Mouse (Mus musculus) right cerebral cortex, postnatal 4 days (tissue): ENCODE measurements around the gene Adal.

Experiments
- DNase-seq: peaks from one replicate; pipeline ENCODE4 v3.0.0-alpha.2; 2022

The Adal gene

GRCm38 (mm10) chr2:121183431-121183830 lies 43.2 kb downstream of the Adal start:
- DNase-seq, result no peak

DNA sequence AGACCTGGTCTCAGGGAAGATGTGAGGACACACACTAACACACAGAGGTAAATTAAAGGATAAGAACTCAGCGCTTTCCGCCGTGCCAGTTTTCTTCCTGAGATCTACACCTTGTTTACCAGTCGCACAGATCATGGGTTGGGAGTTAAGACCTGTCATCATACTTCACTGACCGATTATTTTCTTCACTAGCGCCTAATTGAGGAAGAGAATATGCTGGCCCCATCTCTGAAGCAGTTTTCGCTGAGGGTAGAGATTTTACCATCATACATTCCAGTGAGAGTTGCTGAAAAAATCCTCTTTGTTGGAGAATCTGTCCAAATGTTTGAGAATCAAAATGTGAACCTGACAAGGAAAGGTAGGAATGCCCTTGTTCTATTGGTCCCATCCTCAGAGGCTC lies 43.9 kb downstream of the Adal start:
- no peak for DNase-seq

DNA sequence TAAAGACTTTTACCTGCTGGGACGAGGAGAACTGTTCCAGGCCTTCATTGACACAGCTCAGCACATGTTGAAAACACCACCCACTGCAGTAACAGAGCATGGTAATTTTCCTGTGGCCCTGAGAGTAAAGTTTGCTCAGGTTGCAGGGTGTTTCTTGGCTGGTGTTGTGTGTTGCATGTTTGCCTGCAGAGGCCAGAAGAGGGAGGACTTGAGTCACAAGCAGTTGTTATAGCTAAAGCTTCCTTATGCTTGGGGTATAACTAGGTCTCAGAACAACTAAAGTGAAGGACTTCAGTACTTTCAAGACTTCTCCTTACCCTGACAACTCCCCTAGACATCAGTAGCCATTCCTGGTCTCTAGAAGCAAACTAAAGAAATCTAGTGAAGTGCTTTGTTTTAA lies 48.3 kb downstream of the Adal start:
- no peak for DNase-seq

DNA sequence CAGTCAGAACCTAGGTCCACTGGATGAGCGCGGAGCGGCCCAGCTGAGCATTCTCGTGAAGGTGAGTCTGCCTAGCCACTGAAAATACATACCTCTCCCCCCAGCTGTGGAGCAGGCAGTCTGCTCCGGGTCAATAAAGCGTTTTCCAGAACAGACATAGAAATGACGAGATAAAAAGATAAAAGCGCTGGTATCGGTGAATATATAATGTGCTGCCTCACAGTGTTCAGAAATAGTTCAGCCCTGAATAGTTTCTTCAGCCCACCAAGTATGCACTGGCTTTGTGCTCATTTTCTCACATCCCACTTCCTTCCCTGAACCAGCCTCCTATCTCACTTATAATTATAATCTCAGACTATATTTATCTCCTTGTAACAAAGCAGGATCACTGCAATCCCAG lies 55.2 kb downstream of the Adal start:
- no peak for DNase-seq

- no peak for DNase-seq
These were observed 64.0 kb downstream of the Adal start for GRCm38 (mm10) chr2:121204276-121204675.
